Mouse (Mus musculus): ENCODE measurements at regions not wholly inside any gene's neighbourhood (a gene's known extent, or its start where the extent isn't known, plus 50 kb on each side); places are given as distances from the start of the nearest gene placed in this dataset.

DNA sequence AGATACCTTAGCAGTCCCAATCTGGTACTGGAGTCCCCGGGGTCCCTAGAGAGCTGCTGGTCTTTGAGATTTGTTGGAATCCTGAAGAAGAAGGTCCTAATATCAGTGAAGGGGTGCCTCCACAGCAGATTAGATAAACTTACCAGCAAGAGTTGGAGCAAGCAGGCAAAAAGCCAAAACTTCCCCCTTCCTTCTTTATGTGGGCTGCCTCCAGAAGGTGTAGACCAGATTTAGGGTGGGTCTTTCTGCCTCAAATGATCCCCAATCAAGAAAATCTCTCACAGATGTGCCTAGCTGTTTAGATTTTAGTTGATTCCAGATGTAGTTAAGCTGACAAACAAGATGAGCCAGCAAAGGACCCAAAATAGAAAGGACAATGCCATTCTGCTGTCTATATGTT is 90.1 kb upstream of the Hs6st1 start:
- TF ChIP-seq CTCF (IDR thresholded peaks at IDR 0.05; ENCODE audit: borderline replicate concordance, insufficient read depth, low read length) (no peak), POLR2A (IDR thresholded peaks at IDR 0.05; ENCODE audit: low read depth, low read length) (no peak)

Data from embryonic fibroblast, embryonic 13.5 days (primary cell).